Mouse (Mus musculus): Measurements from ENCODE around the gene Tnfrsf8. TPM values are rescaled to one million over a fixed set of nuclear protein-coding genes. Genes with fewer than 3 reads are reported as not detected.

Tnfrsf8 gene
- polyA plus RNA-seq, 1 experiment from 2014 or later: 0.08 TPM

DNA sequence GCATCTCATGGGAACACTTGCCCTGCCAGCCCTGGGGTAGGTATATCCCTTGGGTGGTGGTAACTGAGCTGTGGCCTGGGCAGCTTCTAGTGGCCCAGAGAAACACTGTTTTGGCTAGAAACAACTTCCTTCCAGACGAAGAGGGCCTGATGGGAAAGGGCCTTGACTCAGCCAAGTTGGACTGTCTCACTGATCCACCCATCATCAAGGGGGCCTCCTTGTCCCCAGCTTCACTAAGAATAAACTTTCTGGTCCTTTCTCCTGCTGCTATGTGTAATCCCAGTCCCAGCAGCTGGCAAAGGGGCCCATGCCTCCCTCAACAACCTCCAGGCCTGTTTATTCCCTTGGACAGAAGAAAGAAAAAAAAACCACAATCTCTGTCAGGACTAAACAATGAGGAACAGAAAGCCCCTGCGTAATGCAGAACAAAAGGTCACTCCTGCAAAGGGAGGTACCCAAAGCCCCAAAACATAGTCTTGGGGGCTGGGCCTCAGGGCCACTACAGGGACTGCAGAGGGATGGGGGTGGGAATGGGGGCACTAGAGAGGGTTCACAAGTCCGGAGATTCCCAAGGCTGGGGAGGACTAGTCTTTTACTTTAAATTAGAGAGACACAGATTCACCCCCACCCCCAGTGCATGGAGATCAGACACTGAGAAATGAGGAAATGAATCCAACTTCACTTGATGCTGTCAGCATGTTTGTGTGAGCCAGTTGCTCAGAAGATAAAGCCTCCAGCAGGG is 81.3 kb downstream of the Tnfrsf8 start:
- no peaks in the 10 kb centered on the region for H3K9me3 ChIP-seq
- H3K4me1 ChIP-seq (replicated peaks): peaks cover 8% of the 10 kb centered on the region
- no peaks in the 10 kb centered on the region for H3K27me3 ChIP-seq (ENCODE audit: insufficient read depth, poor library complexity, severe bottlenecking)
- H3K4me3 ChIP-seq: no peak overlapping the region
- peak overlapping the region; percentile 54 for H3K27ac ChIP-seq
- no peak for DNase-seq (ENCODE audit: low spot score)
- H3K36me3 ChIP-seq: no peaks in the 10 kb centered on the region
- WGBS: 27% methylated on average over 3 of the region's 3 CpGs

DNA sequence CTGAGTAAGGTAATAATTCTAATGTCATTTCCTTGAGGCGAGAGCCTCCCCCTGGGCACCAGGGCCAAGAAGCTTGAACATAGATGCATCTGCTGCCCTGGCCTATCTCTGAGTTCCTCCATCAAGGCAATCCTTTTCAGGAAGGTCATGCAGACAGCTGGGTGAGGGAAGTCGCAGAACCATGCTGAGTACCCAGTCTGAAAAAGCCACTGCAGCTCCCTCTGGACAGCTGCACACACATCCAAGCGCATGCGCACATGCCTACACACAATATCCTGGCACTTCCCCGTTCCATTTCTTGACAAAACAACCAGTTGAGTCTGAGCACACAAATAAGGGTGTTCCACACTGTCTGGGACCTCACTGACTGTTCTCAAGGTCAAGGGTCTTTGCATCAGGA is 83.2 kb downstream of the Tnfrsf8 start:
- H3K27ac ChIP-seq: no peak overlapping the region
- 89% methylated on average over 5 of the region's 5 CpGs for WGBS

DNA sequence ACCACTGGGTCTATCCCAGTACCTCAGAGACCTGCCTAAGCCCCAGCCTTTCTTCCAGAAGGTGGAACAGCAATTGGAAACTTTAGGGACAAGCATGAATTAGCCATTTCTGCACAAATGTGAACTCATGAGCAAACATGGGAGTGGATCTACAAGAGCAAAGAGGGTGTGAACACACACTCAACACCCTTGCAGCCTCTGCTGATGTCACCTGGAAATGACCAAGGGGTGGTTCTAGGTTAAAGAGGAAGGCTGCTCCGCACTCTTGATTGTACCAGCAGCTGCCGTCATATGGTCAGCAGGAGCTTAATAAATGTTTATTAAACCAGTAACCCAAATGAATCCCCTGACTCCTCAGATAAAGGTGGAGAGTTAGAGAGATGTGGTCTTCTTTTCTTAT is 84.3 kb downstream of the Tnfrsf8 start:
- no peak overlapping the region for H3K4me3 ChIP-seq
- H3K27me3 ChIP-seq (ENCODE audit: insufficient read depth, poor library complexity, severe bottlenecking): no peaks in the 10 kb centered on the region
- WGBS: 89% methylated on average over 2 of the region's 2 CpGs
- peaks cover 8% of the 10 kb centered on the region for H3K4me1 ChIP-seq (replicated peaks)
- no peak overlapping the region for H3K27ac ChIP-seq
- DNase-seq (ENCODE audit: low spot score): no peak
- H3K9me3 ChIP-seq: no peaks in the 10 kb centered on the region
- no peaks in the 10 kb centered on the region for H3K36me3 ChIP-seq

More for the DNA sequence above, 83.2 kb downstream of the Tnfrsf8 start:
- no peak for DNase-seq (ENCODE audit: low spot score)
- H3K4me3 ChIP-seq: no peak overlapping the region
- H3K4me1 ChIP-seq (replicated peaks): peaks cover 8% of the 10 kb centered on the region
- H3K9me3 ChIP-seq: no peaks in the 10 kb centered on the region
- H3K27me3 ChIP-seq (ENCODE audit: insufficient read depth, poor library complexity, severe bottlenecking): no peaks in the 10 kb centered on the region
- no peaks in the 10 kb centered on the region for H3K36me3 ChIP-seq

DNA sequence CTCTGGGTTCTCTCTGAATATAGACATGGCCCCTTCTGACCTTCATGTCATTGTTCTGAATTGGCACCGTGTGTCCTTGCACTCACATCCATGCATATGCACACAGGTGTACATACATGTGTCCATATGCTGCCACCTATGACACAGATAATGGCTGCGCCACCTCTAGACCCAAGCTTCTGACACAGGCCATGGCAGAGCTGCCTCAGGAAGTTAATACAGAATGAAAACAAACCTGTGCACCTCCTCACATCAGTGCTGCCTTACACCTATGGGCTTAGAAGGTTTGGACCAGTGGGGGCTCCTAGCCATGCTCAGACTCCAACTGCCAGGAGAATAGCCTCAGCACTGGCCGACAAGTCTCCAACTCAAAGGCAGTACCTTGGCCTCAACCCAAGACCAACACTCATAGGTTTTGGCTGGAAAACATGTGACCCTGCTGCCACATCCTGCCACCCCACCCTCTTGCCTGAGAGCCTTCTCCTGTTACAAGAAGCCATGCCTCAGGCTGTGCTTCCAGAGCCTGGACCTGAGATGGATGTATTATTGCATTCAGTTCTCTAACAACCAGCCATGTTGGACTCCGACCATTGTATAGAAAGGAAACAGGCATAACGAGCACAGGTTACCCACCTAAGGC is 85.3 kb downstream of the Tnfrsf8 start:
- DNase-seq (ENCODE audit: low spot score): no peak
- no peaks in the 10 kb centered on the region for H3K27me3 ChIP-seq (ENCODE audit: insufficient read depth, poor library complexity, severe bottlenecking)
- no peak overlapping the region for H3K4me3 ChIP-seq
- H3K36me3 ChIP-seq: no peaks in the 10 kb centered on the region
- H3K27ac ChIP-seq: no peak overlapping the region
- H3K4me1 ChIP-seq (replicated peaks): peaks cover 8% of the 10 kb centered on the region
- WGBS: 90% methylated on average over 5 of the region's 5 CpGs
- H3K9me3 ChIP-seq: no peaks in the 10 kb centered on the region

DNA sequence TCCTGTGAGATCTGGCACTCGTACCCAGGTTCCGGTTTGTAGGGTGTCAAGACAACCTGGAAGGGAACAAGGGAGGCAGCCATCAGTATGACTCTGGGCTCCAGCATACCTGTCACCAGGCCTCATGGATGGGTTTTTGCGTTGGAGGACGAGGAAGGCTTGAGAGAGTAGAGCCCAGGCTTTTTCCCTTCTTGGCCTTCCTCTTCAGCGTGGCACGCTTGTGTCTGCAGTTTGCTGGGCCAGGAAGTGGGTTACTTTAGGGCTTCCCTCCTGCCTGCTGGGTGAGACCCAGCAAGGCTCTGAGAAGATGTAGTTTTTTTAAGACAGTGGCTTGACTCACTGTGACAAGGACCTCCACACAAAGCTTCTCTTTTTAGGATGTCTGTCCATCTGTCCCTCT is 85.9 kb downstream of the Tnfrsf8 start:
- Histone ChIP-seq H3K4me3 (no peak overlapping the region), H3K27me3 (ENCODE audit: insufficient read depth, poor library complexity, severe bottlenecking) (no peaks in the 10 kb centered on the region), H3K4me1 (replicated peaks) (peaks cover 8% of the 10 kb centered on the region), H3K27ac (no peak overlapping the region), H3K9me3 (no peaks in the 10 kb centered on the region), H3K36me3 (no peaks in the 10 kb centered on the region)
- DNase-seq (ENCODE audit: low spot score): no peak
- WGBS: 91% methylated on average over 6 of the region's 6 CpGs

DNA sequence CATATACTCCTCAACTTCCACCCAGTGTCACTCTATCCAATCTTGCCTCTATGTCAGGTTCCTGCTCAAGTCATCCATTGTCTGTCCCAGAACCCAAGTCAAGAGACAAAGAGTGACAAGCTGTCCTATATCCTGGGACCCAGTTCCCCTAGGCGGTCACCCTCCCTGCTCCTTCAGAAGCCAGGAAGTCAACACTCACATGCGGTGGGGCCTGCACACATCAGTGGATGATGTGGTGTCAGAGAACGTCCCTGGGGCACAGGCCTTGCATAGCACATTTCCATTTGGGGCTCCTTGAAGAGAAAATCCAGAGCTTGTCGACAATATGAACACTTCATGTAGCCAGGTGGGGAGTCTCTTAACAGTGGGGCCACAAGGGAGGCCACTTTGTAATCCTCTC is 90.4 kb downstream of the Tnfrsf8 start:
- no peak for DNase-seq (ENCODE audit: low spot score)
- H3K4me3 ChIP-seq: no peak overlapping the region
- 91% methylated on average over 4 of the region's 4 CpGs for WGBS
- no peak overlapping the region for H3K27ac ChIP-seq
- H3K9me3 ChIP-seq: no peaks in the 10 kb centered on the region
- H3K4me1 ChIP-seq (replicated peaks): no peaks in the 10 kb centered on the region
- H3K27me3 ChIP-seq (ENCODE audit: insufficient read depth, poor library complexity, severe bottlenecking): no peaks in the 10 kb centered on the region
- no peaks in the 10 kb centered on the region for H3K36me3 ChIP-seq

DNA sequence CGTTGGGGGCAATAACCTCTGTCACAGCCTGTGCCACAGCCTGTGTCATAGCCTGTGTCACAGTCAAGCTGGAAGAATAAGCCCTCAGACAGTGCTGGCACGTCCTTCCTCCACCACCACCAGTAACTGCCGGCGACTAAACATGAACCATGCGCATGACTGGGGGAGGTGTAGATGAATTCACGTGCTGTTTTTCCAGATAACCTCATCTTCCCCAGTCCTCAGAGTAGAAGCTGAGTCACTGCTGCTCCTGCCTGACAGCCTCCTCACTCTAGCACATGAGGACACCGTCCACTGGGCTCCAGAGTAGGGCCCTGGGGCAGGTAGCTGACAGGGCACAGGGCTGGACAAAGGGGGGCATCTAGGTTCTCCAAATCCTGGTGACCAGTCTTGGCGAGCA is 92.9 kb downstream of the Tnfrsf8 start:
- Histone ChIP-seq H3K36me3 (no peaks in the 10 kb centered on the region), H3K9me3 (no peaks in the 10 kb centered on the region), H3K27ac (no peak overlapping the region), H3K4me1 (replicated peaks) (no peaks in the 10 kb centered on the region), H3K4me3 (no peak overlapping the region), H3K27me3 (ENCODE audit: insufficient read depth, poor library complexity, severe bottlenecking) (no peaks in the 10 kb centered on the region)
- DNase-seq (ENCODE audit: low spot score): no peak
- WGBS: 87% methylated on average over 8 of the region's 8 CpGs

DNA sequence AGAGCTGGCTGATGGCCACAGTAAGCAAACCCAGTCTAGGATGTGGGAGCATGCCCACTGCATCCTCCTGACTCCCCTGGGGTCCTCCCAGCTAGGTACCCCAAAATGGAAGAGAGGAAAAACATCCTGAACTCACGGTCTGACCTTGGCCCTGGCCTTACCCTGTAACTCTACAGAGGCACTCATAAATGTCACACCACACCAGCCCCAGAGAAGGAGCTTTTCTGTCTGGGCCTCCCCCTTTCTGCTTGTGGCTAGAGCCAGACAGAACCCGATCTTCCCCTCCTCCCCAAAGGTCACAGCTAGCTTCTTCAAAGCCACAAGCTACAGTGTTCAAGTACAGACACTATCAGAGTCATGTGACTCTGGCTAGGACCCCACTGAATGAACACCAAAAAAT is 93.6 kb downstream of the Tnfrsf8 start:
- Histone ChIP-seq H3K27me3 (ENCODE audit: insufficient read depth, poor library complexity, severe bottlenecking) (no peaks in the 10 kb centered on the region), H3K9me3 (no peaks in the 10 kb centered on the region), H3K36me3 (no peaks in the 10 kb centered on the region), H3K4me1 (replicated peaks) (no peaks in the 10 kb centered on the region), H3K4me3 (no peak overlapping the region), H3K27ac (no peak overlapping the region)
- no peak for DNase-seq (ENCODE audit: low spot score)
- WGBS: 72% methylated on average over 2 of the region's 2 CpGs

DNA sequence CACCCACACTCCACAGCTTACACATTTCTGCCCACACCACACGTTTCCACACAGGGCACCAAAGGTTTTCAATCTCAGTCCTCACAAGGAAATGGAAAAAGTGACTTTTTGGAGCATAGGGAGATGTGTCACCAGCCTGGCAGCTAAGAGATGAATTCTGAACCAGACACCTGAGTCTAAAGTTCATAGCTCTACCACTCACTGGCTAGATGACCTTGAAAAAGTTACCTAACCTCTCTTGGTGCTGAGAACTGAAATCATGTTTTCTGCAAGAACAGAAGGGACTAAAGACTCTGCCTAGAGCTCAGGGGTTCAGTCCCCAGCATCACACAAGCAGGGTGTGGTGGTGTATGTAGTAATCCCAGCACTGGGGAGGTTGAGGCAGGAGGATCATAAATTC is 95.0 kb downstream of the Tnfrsf8 start:
- H3K4me3 ChIP-seq: no peak overlapping the region
- no peaks in the 10 kb centered on the region for H3K9me3 ChIP-seq
- H3K4me1 ChIP-seq (replicated peaks): peaks cover 5% of the 10 kb centered on the region; the same call in 1 of the 2 replicates
- H3K36me3 ChIP-seq: no peaks in the 10 kb centered on the region
- DNase-seq (ENCODE audit: low spot score): no peak
- H3K27me3 ChIP-seq (ENCODE audit: insufficient read depth, poor library complexity, severe bottlenecking): no peaks in the 10 kb centered on the region
- no peak overlapping the region for H3K27ac ChIP-seq
- 82% methylated on average over 1 of the region's 1 CpGs for WGBS

DNA sequence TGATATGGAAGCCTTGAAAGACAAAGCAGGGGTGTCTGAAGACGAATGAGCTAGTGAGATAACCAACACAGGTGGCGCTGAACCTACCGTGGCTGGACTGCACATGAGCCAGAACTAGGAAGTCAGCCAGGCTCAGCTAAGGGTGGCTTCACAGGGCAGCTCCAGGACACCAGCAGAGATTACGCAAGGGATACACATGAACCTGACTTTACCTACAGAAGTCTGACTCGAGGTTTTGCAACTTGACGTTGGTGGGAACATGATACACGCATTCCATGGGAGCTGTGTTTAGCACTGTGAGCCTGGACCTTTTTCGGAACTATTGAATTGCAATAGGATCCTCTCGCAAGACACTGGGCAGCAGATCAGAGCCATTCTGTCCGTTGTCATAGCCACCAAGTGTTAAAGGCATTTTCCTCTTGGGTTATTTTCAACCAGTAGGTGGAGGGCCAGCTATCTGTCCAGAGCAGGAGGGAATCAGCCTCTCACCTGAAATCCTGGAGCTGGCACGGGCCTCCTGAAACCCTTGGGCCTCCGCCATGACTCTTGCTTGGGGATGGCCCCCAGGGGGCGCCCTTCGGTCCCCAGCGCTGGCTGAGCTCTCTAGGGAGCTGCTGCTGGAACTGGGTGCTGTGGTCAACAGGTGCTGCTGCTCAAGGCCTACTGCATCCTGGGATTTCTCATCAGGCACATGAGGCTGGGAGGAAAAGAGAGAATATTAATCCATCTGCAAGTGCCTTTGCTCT is 95.6 kb downstream of the Tnfrsf8 start:
- DNase-seq (ENCODE audit: low spot score): no peak
- 69% methylated on average over 15 of the region's 15 CpGs for WGBS
- Histone ChIP-seq H3K27me3 (ENCODE audit: insufficient read depth, poor library complexity, severe bottlenecking) (no peaks in the 10 kb centered on the region), H3K4me1 (replicated peaks) (peaks cover 11% of the 10 kb centered on the region), H3K4me3 (no peak overlapping the region), H3K9me3 (no peaks in the 10 kb centered on the region), H3K27ac (no peak overlapping the region), H3K36me3 (no peaks in the 10 kb centered on the region)

DNA sequence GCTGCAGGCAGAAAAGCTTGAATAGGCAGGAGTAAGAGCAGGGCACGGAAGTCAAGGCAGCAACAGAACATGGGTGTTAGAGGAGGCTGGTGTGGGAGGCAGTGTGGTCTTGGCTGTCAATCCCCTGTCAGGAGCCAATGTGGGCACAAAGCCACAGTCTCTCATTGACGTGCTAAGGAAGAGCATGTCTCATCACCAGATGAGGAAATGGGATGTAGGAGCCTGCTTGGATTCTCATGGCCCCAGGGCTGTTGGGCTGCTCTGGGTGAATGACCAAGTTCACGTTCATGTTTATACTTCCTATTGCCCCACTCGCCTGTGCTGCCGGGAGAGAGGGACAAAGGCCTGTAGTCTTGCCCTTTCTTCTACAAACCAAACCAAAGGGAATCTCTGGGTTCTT is 97.1 kb downstream of the Tnfrsf8 start:
- DNase-seq (ENCODE audit: low spot score): no peak
- no peak overlapping the region for H3K4me3 ChIP-seq
- no peaks in the 10 kb centered on the region for H3K36me3 ChIP-seq
- WGBS: 71% methylated on average over 5 of the region's 5 CpGs
- no peaks in the 10 kb centered on the region for H3K9me3 ChIP-seq
- no peak overlapping the region for H3K27ac ChIP-seq
- no peaks in the 10 kb centered on the region for H3K27me3 ChIP-seq (ENCODE audit: insufficient read depth, poor library complexity, severe bottlenecking)
- peaks cover 11% of the 10 kb centered on the region for H3K4me1 ChIP-seq (replicated peaks)
